Mouse (Mus musculus) adrenal gland, postnatal 14 days (tissue): Measurements from ENCODE around the gene Lrrc8a. TPM values are rescaled to one million over a fixed set of nuclear protein-coding genes. Genes with fewer than 3 reads are reported as not detected.

Experiments
- DNase-seq: peaks from one replicate; pipeline ENCODE4 v3.0.0; 2021; ENCODE audit warnings: mixed read lengths
- total RNA-seq: library from RNA; stranded (reverse); gene quantifications from 2 replicates; pipeline ENCODE4 v1.2.3, GENCODE M21; 2021

Lrrc8a gene
- total RNA-seq, 1 experiment from 2014 or later, result 57.7 TPM

GRCm38 (mm10) chr2:30306087-30306486, 68.6 kb downstream of the Lrrc8a start:
- no peak for DNase-seq

- no peak for DNase-seq
Observed at GRCm38 (mm10) chr2:30309351-30309750, 71.8 kb downstream of the Lrrc8a start.

DNA sequence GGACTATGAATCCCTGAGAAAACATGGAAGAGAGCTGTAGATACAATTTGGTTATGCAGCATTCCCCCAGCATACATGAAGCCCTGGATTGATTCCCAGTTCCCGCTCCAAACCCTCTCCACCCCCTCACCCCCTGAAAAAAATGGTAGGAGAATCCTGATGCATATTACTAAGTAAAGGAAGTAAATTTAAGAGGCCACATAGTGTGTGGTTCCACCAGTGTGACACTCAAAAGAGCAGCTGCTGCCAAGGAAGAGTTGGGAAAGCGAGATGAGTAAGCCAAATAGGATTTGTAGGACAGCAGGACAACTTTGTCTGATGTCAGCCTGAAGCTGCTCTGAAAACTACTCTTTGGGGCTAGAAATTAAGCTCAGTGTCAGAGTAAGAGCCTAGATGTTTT, 74.0 kb downstream of the Lrrc8a start:
- peak; percentile 57 for DNase-seq

Other genes starting within 250 kb of the Lrrc8a start
- 18.5 and 20.2 TPM in 2 replicates for gene Wdr34, start 188.8 kb upstream of the Lrrc8a start, total RNA-seq
- gene Set, start 180.3 kb upstream of the Lrrc8a start, total RNA-seq, result 250 and 278 TPM in 2 replicates
- gene Pkn3, start 160.0 kb upstream of the Lrrc8a start, total RNA-seq, result 5.7 and 10.9 TPM in 2 replicates
- gene Zdhhc12, start 144.1 kb upstream of the Lrrc8a start, total RNA-seq, result 13.9 and 18.3 TPM in 2 replicates
- 32.4 and 40.5 TPM in 2 replicates for gene Zer1, start 113.1 kb upstream of the Lrrc8a start, total RNA-seq
- gene Tbc1d13, start 104.0 kb upstream of the Lrrc8a start, total RNA-seq, result 47.1 and 52.7 TPM in 2 replicates
- 49.3 and 52.9 TPM in 2 replicates for gene Endog, start 66.2 kb upstream of the Lrrc8a start, total RNA-seq
- gene Spout1, start 59.3 kb upstream of the Lrrc8a start, total RNA-seq, result 21.8 and 22.2 TPM in 2 replicates
- 29.1 and 29.3 TPM in 2 replicates for gene Kyat1, start 31.9 kb upstream of the Lrrc8a start, total RNA-seq
- gene Gm28035, start 2.9 kb downstream of the Lrrc8a start, total RNA-seq, result 0.63 and 1.7 TPM in 2 replicates
- gene Phyhd1, start 28.5 kb downstream of the Lrrc8a start, total RNA-seq, result 19.8 and 20.4 TPM in 2 replicates
- not detected in 2 replicates for gene Gm28038, start 43.3 kb downstream of the Lrrc8a start, total RNA-seq
- 46.2 and 48.1 TPM in 2 replicates for gene Dolk, start 48.6 kb downstream of the Lrrc8a start, total RNA-seq
- 38.2 and 40.5 TPM in 2 replicates for gene Nup188, start 48.7 kb downstream of the Lrrc8a start, total RNA-seq
- gene Sh3glb2, start 121.6 kb downstream of the Lrrc8a start, total RNA-seq, result 73.2 and 80.6 TPM in 2 replicates
- gene Miga2, start 126.5 kb downstream of the Lrrc8a start, total RNA-seq, result 87.9 and 89.3 TPM in 2 replicates
- gene Dolpp1, start 154.5 kb downstream of the Lrrc8a start, total RNA-seq, result 18.7 and 19.5 TPM in 2 replicates
- 291 and 301 TPM in 2 replicates for gene Crat, start 178.1 kb downstream of the Lrrc8a start, total RNA-seq
- 145 and 155 TPM in 2 replicates for gene Ptpa, start 178.3 kb downstream of the Lrrc8a start, total RNA-seq
- gene Ier5l, start 236.5 kb downstream of the Lrrc8a start, total RNA-seq, result 6.4 and 6.8 TPM in 2 replicates